Mouse (Mus musculus): ENCODE measurements around the gene Duxbl3. TPM values are rescaled to one million over a fixed set of nuclear protein-coding genes. Genes with fewer than 3 reads are reported as not detected.
"Not testable (repeated sequence)": the region's sequence is repeated elsewhere in the genome, so short reads cannot be mapped to it uniquely, and the experiment has no call there.

The Duxbl3 gene
- 3.8 and 10.6 TPM in 2 replicates for polyA plus RNA-seq (2016; fragmentation: Nextera tagmentation; extraction: Ambion mirVana)

- not testable (repeated sequence) for H3K4me2 ChIP-seq (replicated peaks); H3K27me3 ChIP-seq; H3K36me3 ChIP-seq; H3K4me3 ChIP-seq; H3K27ac ChIP-seq (replicated peaks); H3K9ac ChIP-seq (replicated peaks); H3K4me1 ChIP-seq; H3K9me3 ChIP-seq
- no CpG with 5 or more reads among the region's 25 CpGs for WGBS
- peak; percentile 94 for ATAC-seq (ENCODE audit: low FRiP score, low read depth)
These were observed at the start of gene Duxbl3 for GRCm38 (mm10) chr14:26257756-26258617. Gene Duxbl3, plus strand, starts transcription at chr14:26257962.

- not testable (repeated sequence) for H3K9me3 ChIP-seq; ATAC-seq (ENCODE audit: low FRiP score, low read depth); H3K4me1 ChIP-seq; H3K27me3 ChIP-seq; H3K4me2 ChIP-seq (replicated peaks); H3K36me3 ChIP-seq; H3K27ac ChIP-seq (replicated peaks); H3K9ac ChIP-seq (replicated peaks); H3K4me3 ChIP-seq
- WGBS = no CpG with 5 or more reads among the region's 5 CpGs
These were observed 41.3 kb upstream of the Duxbl3 start for GRCm38 (mm10) chr14:26216233-26217000.

GRCm38 (mm10) chr14:26237183-26237582, 20.6 kb upstream of the Duxbl3 start:
- WGBS = no CpG with 5 or more reads among the region's 2 CpGs
- H3K4me2 ChIP-seq (replicated peaks); H3K27me3 ChIP-seq; H3K9ac ChIP-seq (replicated peaks); ATAC-seq (ENCODE audit: low FRiP score, low read depth); H3K36me3 ChIP-seq; H3K4me3 ChIP-seq; H3K4me1 ChIP-seq; H3K27ac ChIP-seq (replicated peaks); H3K9me3 ChIP-seq: not testable (repeated sequence)

GRCm38 (mm10) chr14:26258729-26259128, 967 bp downstream of the Duxbl3 start:
- not testable (repeated sequence) for ATAC-seq (ENCODE audit: low FRiP score, low read depth)

GRCm38 (mm10) chr14:26286737-26287136, 29.0 kb downstream of the Duxbl3 start:
- H3K4me2 ChIP-seq (replicated peaks); H3K9ac ChIP-seq (replicated peaks); H3K27me3 ChIP-seq; H3K9me3 ChIP-seq; ATAC-seq (ENCODE audit: low FRiP score, low read depth); H3K4me1 ChIP-seq; H3K36me3 ChIP-seq; H3K4me3 ChIP-seq; H3K27ac ChIP-seq (replicated peaks): not testable (repeated sequence)
- no CpG with 5 or more reads among the region's 2 CpGs for WGBS

More at GRCm38 (mm10) chr14:26258729-26259128, 967 bp downstream of the Duxbl3 start:
- not testable (repeated sequence) for H3K9me3 ChIP-seq; H3K9ac ChIP-seq (replicated peaks); H3K4me2 ChIP-seq (replicated peaks); H3K27me3 ChIP-seq; H3K27ac ChIP-seq (replicated peaks); H3K4me3 ChIP-seq; H3K4me1 ChIP-seq; H3K36me3 ChIP-seq
- WGBS = no CpG with 5 or more reads among the region's 6 CpGs

- Histone ChIP-seq H3K9ac (replicated peaks) (no peak overlapping the region), H3K27me3 (no peaks in the 10 kb centered on the region), H3K4me2 (replicated peaks) (no peak overlapping the region), H3K4me3 (no peak overlapping the region), H3K27ac (replicated peaks) (no peak overlapping the region), H3K9me3 (no peaks in the 10 kb centered on the region), H3K4me1 (no peaks in the 10 kb centered on the region), H3K36me3 (no peaks in the 10 kb centered on the region)
- no peak for ATAC-seq (ENCODE audit: low FRiP score, low read depth)
- WGBS = 92% methylated on average over 1 of the region's 1 CpGs
These were observed 36.1 kb downstream of the Duxbl3 start for GRCm38 (mm10) chr14:26293859-26294258.

- Histone ChIP-seq H3K4me1 (no peaks in the 10 kb centered on the region), H3K4me2 (replicated peaks) (no peak overlapping the region), H3K36me3 (no peaks in the 10 kb centered on the region), H3K27me3 (no peaks in the 10 kb centered on the region), H3K9me3 (no peaks in the 10 kb centered on the region), H3K9ac (replicated peaks) (no peak overlapping the region), H3K4me3 (no peak overlapping the region), H3K27ac (replicated peaks) (no peak overlapping the region)
- 85% methylated on average over 4 of the region's 4 CpGs for WGBS
- ATAC-seq (ENCODE audit: low FRiP score, low read depth) = no peak
These were observed 39.3 kb downstream of the Duxbl3 start for GRCm38 (mm10) chr14:26297055-26297454.

GRCm38 (mm10) chr14:26297484-26297883, 39.7 kb downstream of the Duxbl3 start:
- Histone ChIP-seq H3K9me3 (no peaks in the 10 kb centered on the region), H3K27ac (replicated peaks) (no peak overlapping the region), H3K27me3 (no peaks in the 10 kb centered on the region), H3K4me2 (replicated peaks) (no peak overlapping the region), H3K4me3 (no peak overlapping the region), H3K4me1 (no peaks in the 10 kb centered on the region), H3K36me3 (no peaks in the 10 kb centered on the region), H3K9ac (replicated peaks) (no peak overlapping the region)
- no peak for ATAC-seq (ENCODE audit: low FRiP score, low read depth)
- WGBS = 86% methylated on average over 5 of the region's 5 CpGs

GRCm38 (mm10) chr14:26303111-26303510, 45.3 kb downstream of the Duxbl3 start:
- WGBS = 30% methylated on average over 2 of the region's 2 CpGs
- no peak for ATAC-seq (ENCODE audit: low FRiP score, low read depth)
- H3K36me3 ChIP-seq = no peaks in the 10 kb centered on the region
- no peaks in the 10 kb centered on the region for H3K9me3 ChIP-seq
- H3K4me3 ChIP-seq = no peak overlapping the region
- no peak overlapping the region for H3K4me2 ChIP-seq (replicated peaks)
- H3K4me1 ChIP-seq = no peaks in the 10 kb centered on the region
- no peak overlapping the region for H3K9ac ChIP-seq (replicated peaks)
- H3K27me3 ChIP-seq = no peaks in the 10 kb centered on the region
- no peak overlapping the region for H3K27ac ChIP-seq (replicated peaks)

- Histone ChIP-seq H3K9ac (replicated peaks) (no peak overlapping the region), H3K27me3 (no peaks in the 10 kb centered on the region), H3K4me1 (no peaks in the 10 kb centered on the region), H3K36me3 (no peaks in the 10 kb centered on the region), H3K4me3 (no peak overlapping the region), H3K27ac (replicated peaks) (no peak overlapping the region), H3K9me3 (no peaks in the 10 kb centered on the region), H3K4me2 (replicated peaks) (no peak overlapping the region)
- ATAC-seq (ENCODE audit: low FRiP score, low read depth) = no peak
- 42% methylated on average over 2 of the region's 2 CpGs for WGBS
These were observed 48.3 kb downstream of the Duxbl3 start for GRCm38 (mm10) chr14:26306032-26306431.

- no peaks in the 10 kb centered on the region for H3K27me3 ChIP-seq
- H3K4me2 ChIP-seq (replicated peaks) = no peak overlapping the region
- no peaks in the 10 kb centered on the region for H3K9me3 ChIP-seq
- ATAC-seq (ENCODE audit: low FRiP score, low read depth) = no peak
- no peak overlapping the region for H3K4me3 ChIP-seq
- no peak overlapping the region for H3K27ac ChIP-seq (replicated peaks)
- no peaks in the 10 kb centered on the region for H3K36me3 ChIP-seq
- no peak overlapping the region for H3K9ac ChIP-seq (replicated peaks)
- no peaks in the 10 kb centered on the region for H3K4me1 ChIP-seq
- 81% methylated on average over 6 of the region's 6 CpGs for WGBS
These were observed 51.1 kb downstream of the Duxbl3 start for GRCm38 (mm10) chr14:26308813-26309212.

- Histone ChIP-seq H3K36me3 (no peaks in the 10 kb centered on the region), H3K27ac (replicated peaks) (no peak overlapping the region), H3K4me1 (no peaks in the 10 kb centered on the region), H3K9ac (replicated peaks) (no peak overlapping the region), H3K4me3 (no peak overlapping the region), H3K4me2 (replicated peaks) (no peak overlapping the region), H3K9me3 (no peaks in the 10 kb centered on the region), H3K27me3 (no peaks in the 10 kb centered on the region)
- 79% methylated on average over 1 of the region's 1 CpGs for WGBS
- no peak for ATAC-seq (ENCODE audit: low FRiP score, low read depth)
These were observed 51.7 kb downstream of the Duxbl3 start for GRCm38 (mm10) chr14:26309511-26309910.

Measured in midbrain, embryonic 12.5 days (tissue).